Mouse (Mus musculus): ENCODE measurements at regions not wholly inside any gene's neighbourhood (a gene's known extent, or its start where the extent isn't known, plus 50 kb on each side); places are given as distances from the start of the nearest gene placed in this dataset.

DNA sequence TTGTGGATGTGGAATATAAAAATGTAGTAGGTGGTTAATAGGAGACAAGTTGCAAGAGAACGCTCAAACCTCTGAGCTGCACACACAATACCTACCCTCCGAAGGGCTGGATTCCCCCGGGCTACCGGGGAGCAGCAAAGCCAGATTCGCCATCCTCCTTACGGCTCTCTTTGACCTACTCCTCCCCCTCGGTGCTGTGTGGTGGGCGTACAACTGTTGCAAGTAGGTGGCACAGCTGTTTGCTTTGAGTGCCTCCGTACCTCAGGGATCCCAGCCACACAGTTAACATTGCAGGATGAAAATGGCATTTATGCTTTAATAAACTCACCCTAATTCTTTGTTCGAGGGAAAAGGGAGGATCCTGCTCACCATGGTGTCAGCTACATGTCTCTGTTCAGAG, 321.6 kb upstream of the Tbc1d5 start:
- TF ChIP-seq POLR2A (IDR thresholded peaks at IDR 0.05; ENCODE audit: borderline replicate concordance, low read depth, low read length) (no peak), CTCF (IDR thresholded peaks at IDR 0.05; ENCODE audit: low read depth, low read length) (no peak)

Data from bone marrow macrophage, adult 2 months (primary cell).